Mouse (Mus musculus) limb, embryonic 10.5 days (tissue): ENCODE results near the gene Dhrs4. TPM values are rescaled to one million over a fixed set of nuclear protein-coding genes. Genes with fewer than 3 reads are reported as not detected.

ENCODE experiments used
- DNase-seq: peaks from one replicate; pipeline ENCODE4 v3.0.0-alpha.2; 2017; ENCODE audit warnings: low spot score
- H3K27ac ChIP-seq: fragments of 300-500 bp; sonication (generic); 2 replicates; pipeline ENCODE4 v1.5.1; 2016; ENCODE audit warnings: mild to moderate bottlenecking
- H3K27me3 ChIP-seq: fragments of 300-500 bp; sonication (generic); 2 replicates; pipeline ENCODE4 v1.6.1; 2016; ENCODE audit warnings: low read depth, mild to moderate bottlenecking; ENCODE audit not compliant: poor library complexity, severe bottlenecking
- H3K36me3 ChIP-seq: fragments of 300-500 bp; sonication (generic); 2 replicates; pipeline ENCODE4 v1.6.1; 2016; ENCODE audit warnings: mild to moderate bottlenecking, moderate library complexity
- H3K4me1 ChIP-seq: fragments of 300-500 bp; sonication (generic); 2 replicates; pipeline ENCODE4 v1.6.1; 2016
- H3K4me3 ChIP-seq: fragments of 300-500 bp; sonication (generic); 2 replicates; pipeline ENCODE4 v1.5.1; 2016; ENCODE audit warnings: mild to moderate bottlenecking, moderate library complexity
- H3K9me3 ChIP-seq: fragments of 300-500 bp; sonication (generic); replicated peaks from 2 replicates; pipeline ENCODE4 v1.6.1; 2016; ENCODE audit warnings: mild to moderate bottlenecking
- WGBS: fragments of 180-500 bp; shearing (Covaris S2); methylation state at CpG from one replicate; pipeline ENCODE4 v1.1.7; 2016; 5-methylcytosine and 5-hydroxymethylcytosine counted together
- polyA plus RNA-seq: library from polyadenylated mRNA; unstranded; fragments of >200 nt; fragmentation: Nextera tagmentation; extraction: Ambion mirVana; gene quantifications from 2 replicates; pipeline ENCODE4 v1.2.1, GENCODE M21; 2016

Dhrs4 gene
- polyA plus RNA-seq, 1 experiment from 2014 or later: 83.2 TPM

GRCm38 (mm10) chr14:55467108-55467507, 11.4 kb upstream of the Dhrs4 start:
- DNase-seq: no peak
- H3K27ac ChIP-seq: no peak overlapping the region
- 77% methylated on average over 7 of the region's 7 CpGs for WGBS
- no peak overlapping the region for H3K4me3 ChIP-seq
- no peaks in the 10 kb centered on the region for H3K9me3 ChIP-seq
- peaks cover 7% of the 10 kb centered on the region for H3K4me1 ChIP-seq
- no peaks in the 10 kb centered on the region for H3K27me3 ChIP-seq
- H3K36me3 ChIP-seq: no peaks in the 10 kb centered on the region

GRCm38 (mm10) chr14:55468301-55468741, 10.2 kb upstream of the Dhrs4 start:
- Histone ChIP-seq H3K9me3 (no peaks in the 10 kb centered on the region), H3K4me1 (peaks cover 7% of the 10 kb centered on the region), H3K4me3 (no peak overlapping the region), H3K27ac (no peak overlapping the region), H3K27me3 (no peaks in the 10 kb centered on the region), H3K36me3 (no peaks in the 10 kb centered on the region)
- DNase-seq: no peak
- 86% methylated on average over 2 of the region's 2 CpGs for WGBS

DNA sequence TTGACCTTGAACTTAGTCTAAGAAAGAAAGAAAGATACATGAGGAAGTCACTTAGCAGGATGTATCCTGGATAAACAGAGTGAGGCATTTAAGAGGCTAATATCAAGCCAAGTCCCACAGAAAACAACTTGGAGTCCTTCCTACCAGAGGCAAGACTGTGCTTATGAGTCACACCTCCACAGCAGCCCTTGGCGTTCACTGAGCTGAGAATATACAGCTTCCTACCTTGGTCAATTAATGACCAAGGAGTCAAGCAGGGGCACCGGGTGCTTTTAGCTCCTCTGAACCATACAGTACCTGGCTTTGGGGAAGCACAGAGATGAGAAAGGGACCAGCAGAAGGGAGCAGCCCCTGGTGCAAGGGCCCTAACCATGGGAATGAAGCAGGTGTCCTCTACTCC, 9.5 kb upstream of the Dhrs4 start:
- Histone ChIP-seq H3K9me3 (no peaks in the 10 kb centered on the region), H3K36me3 (no peaks in the 10 kb centered on the region), H3K4me3 (no peak overlapping the region), H3K4me1 (peaks cover 7% of the 10 kb centered on the region), H3K27ac (no peak overlapping the region), H3K27me3 (no peaks in the 10 kb centered on the region)
- DNase-seq: no peak
- WGBS: 80% methylated on average over 2 of the region's 2 CpGs

- H3K9me3 ChIP-seq: no peaks in the 10 kb centered on the region
- 86% methylated on average over 6 of the region's 6 CpGs for WGBS
- DNase-seq: no peak
Measured at GRCm38 (mm10) chr14:55469821-55470220, 8.7 kb upstream of the Dhrs4 start.

DNA sequence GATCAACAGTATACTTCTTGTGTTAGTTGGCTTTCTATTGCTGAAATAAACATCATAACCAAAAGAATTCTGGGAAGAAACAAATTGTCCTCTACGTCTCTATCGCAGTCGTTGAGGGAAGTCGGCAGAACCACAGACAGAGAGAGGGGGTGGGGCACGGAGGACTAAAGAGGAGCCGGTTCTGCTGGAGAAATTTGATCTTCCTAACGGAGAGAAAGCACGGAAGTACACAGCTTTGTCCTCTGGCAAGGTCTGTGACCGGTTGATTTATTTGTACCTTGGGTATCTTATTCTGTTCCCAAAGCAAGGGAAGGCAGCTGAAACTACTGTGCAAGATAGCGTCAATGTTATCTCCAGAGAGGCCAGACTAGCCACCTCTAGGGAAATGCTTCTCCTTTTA, 7.8 kb upstream of the Dhrs4 start:
- DNase-seq: no peak
- Histone ChIP-seq H3K9me3 (no peaks in the 10 kb centered on the region), H3K4me1 (peaks cover 7% of the 10 kb centered on the region), H3K27me3 (no peaks in the 10 kb centered on the region), H3K4me3 (no peak overlapping the region), H3K27ac (no peak overlapping the region), H3K36me3 (no peaks in the 10 kb centered on the region)
- WGBS: 11% methylated on average over 10 of the region's 10 CpGs

More at GRCm38 (mm10) chr14:55469821-55470220, 8.7 kb upstream of the Dhrs4 start:
- Histone ChIP-seq H3K27me3 (no peaks in the 10 kb centered on the region), H3K36me3 (no peaks in the 10 kb centered on the region), H3K27ac (no peak overlapping the region), H3K4me1 (peaks cover 7% of the 10 kb centered on the region), H3K4me3 (no peak overlapping the region)

- Histone ChIP-seq H3K27ac (no peak overlapping the region), H3K9me3 (no peaks in the 10 kb centered on the region), H3K36me3 (peaks cover 5% of the 10 kb centered on the region), H3K4me3 (no peak overlapping the region), H3K27me3 (no peaks in the 10 kb centered on the region), H3K4me1 (peaks cover 19% of the 10 kb centered on the region)
- no peak for DNase-seq
- WGBS: 66% methylated on average over 2 of the region's 2 CpGs
Measured at GRCm38 (mm10) chr14:55475654-55476053, 2.9 kb upstream of the Dhrs4 start.

DNA sequence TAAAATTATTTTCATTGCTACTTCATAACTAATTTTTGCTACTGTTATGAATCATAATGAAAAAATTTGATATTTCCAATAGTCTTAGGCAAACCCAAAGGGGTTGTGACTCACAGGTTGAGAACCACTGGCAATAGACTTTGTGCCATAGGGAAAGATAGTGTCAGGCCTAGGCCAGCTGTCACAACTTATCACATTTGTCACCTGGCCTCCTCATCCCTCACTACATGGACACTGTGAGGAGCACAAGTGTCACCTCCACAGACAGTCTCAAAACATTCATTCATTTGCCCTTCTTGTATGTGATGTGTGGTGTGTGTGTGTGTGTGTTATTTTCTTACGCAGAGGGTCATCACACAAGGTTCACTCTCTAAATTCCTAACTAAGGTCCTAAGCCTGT, 1.1 kb upstream of the Dhrs4 start:
- no peaks in the 10 kb centered on the region for H3K27me3 ChIP-seq
- H3K27ac ChIP-seq: no peak overlapping the region
- no peak overlapping the region for H3K4me3 ChIP-seq
- H3K4me1 ChIP-seq: peaks cover 15% of the 10 kb centered on the region
- peaks cover 17% of the 10 kb centered on the region for H3K36me3 ChIP-seq
- 96% methylated on average over 1 of the region's 1 CpGs for WGBS
- no peaks in the 10 kb centered on the region for H3K9me3 ChIP-seq
- DNase-seq: no peak

DNA sequence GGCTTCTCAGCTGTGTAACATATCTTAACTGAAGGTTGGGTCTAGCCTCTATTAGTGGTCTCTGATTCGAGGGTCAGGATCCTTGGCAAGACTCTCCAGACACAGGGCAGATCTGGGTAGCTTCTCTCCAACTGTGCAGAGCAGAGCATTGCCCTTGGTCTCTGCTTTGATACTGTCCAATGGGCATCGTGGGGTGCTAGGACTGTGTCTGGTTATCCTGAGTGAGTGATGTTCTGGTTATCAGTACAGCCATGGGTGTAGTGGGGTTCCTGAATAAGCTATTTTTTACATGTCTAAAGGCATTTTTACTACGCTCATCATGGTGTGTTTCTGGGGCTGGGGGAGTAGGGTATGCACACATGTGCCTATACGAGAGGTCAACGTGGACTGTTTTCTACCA, 729 bp upstream of the Dhrs4 start:
- H3K27me3 ChIP-seq: no peaks in the 10 kb centered on the region
- H3K4me1 ChIP-seq: peaks cover 15% of the 10 kb centered on the region
- H3K36me3 ChIP-seq: peaks cover 17% of the 10 kb centered on the region
- DNase-seq: no peak
- H3K4me3 ChIP-seq: no peak overlapping the region; the same call in 1 of the 2 replicates
- no peak overlapping the region for H3K27ac ChIP-seq
- H3K9me3 ChIP-seq: no peaks in the 10 kb centered on the region
- 89% methylated on average over 5 of the region's 5 CpGs for WGBS

GRCm38 (mm10) chr14:55479629-55480028, 1.1 kb downstream of the Dhrs4 start:
- Histone ChIP-seq H3K27me3 (no peaks in the 10 kb centered on the region), H3K4me3 (peak overlapping the region; percentile 71; the same call in 1 of the 2 replicates), H3K27ac (no peak overlapping the region), H3K4me1 (peaks cover 15% of the 10 kb centered on the region), H3K36me3 (peaks cover 17% of the 10 kb centered on the region), H3K9me3 (no peaks in the 10 kb centered on the region)
- WGBS: 91% methylated on average over 10 of the region's 10 CpGs
- DNase-seq: no peak

GRCm38 (mm10) chr14:55484430-55485085, 6.0 kb downstream of the Dhrs4 start:
- H3K27me3 ChIP-seq: no peaks in the 10 kb centered on the region
- no peak overlapping the region for H3K4me3 ChIP-seq
- H3K27ac ChIP-seq: no peak overlapping the region
- 0 out of 2 replicates have a peak, but pooled peaks cover 5% of the 10 kb centered on the region for H3K4me1 ChIP-seq
- WGBS: 79% methylated on average over 5 of the region's 5 CpGs
- DNase-seq: no peak
- H3K9me3 ChIP-seq: no peaks in the 10 kb centered on the region
- peaks cover 46% of the 10 kb centered on the region for H3K36me3 ChIP-seq

DNA sequence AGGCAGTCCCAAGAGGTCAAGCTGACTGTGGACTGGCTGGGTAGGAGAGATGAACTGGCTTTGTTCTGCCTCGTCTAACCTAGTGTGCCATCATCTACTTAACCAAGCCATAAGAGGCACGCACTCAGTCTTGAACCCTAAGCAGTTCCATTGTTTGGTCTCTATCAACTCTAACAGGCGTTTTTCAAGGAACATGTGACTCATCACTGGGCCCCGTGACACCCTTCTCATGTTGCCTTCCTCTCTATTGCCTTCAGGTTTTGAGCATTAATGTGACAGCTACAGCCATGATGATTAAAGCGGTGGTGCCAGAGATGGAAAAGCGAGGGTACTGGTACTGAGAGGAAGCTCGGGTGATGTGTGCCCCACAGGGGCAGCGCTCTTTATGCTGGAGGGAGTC, 8.3 kb downstream of the Dhrs4 start:
- DNase-seq: no peak
- Histone ChIP-seq H3K36me3 (peaks cover 30% of the 10 kb centered on the region), H3K27me3 (no peaks in the 10 kb centered on the region), H3K4me1 (peaks cover 17% of the 10 kb centered on the region), H3K27ac (no peak overlapping the region), H3K9me3 (no peaks in the 10 kb centered on the region), H3K4me3 (no peak overlapping the region)
- WGBS: 89% methylated on average over 8 of the region's 8 CpGs

GRCm38 (mm10) chr14:55490361-55491201, 12.0 kb downstream of the Dhrs4 start, which contains the start of gene Carmil3:
TSS of gene Carmil3 (plus strand) at chr14:55490651.
- 1% methylated on average over 68 of the region's 68 CpGs for WGBS
- Histone ChIP-seq H3K27ac (peak within 1 kb of the TSS; percentile 88), H3K36me3 (peaks cover 31% of the 10 kb centered on the region), H3K27me3 (no peaks in the 10 kb centered on the region), H3K4me3 (peak within 1 kb of the TSS; percentile 83), H3K4me1 (peaks cover 26% of the 10 kb centered on the region), H3K9me3 (no peaks in the 10 kb centered on the region)
- peak; percentile 82 for DNase-seq

DNA sequence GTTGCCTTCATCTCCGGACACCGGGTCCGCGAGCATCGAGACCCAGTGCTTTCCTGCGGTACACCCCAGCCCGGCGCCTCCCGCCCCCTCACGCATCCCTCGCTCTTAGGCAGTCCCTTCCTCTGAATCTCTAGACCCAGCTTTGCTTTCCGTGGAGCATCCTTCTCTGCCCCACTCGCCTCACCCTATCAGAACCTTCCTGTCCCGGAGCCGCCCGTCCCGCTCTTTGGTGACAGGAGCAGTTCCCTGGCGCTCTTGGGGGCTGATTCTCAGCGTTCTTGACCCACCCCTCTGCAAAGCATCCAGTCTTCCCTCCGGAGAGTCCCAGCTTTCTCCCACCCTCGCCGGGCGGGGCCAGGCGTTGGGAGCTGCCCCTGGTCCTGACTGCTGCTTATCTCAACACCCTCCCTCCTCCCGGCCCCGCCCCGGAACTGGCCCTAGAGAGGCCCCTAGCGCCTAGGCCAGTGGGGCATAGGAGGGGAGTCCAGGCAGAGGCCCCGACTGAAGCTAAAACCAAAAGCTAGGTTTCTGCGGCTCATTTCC, 12.8 kb downstream of the Dhrs4 start:
- DNase-seq: peak; percentile 86
- peak overlapping the region; percentile 88 for H3K27ac ChIP-seq
- WGBS: under 1% methylated on average over 30 of the region's 30 CpGs
- H3K4me1 ChIP-seq: peaks cover 26% of the 10 kb centered on the region
- H3K4me3 ChIP-seq: peak overlapping the region; percentile 83
- H3K9me3 ChIP-seq: no peaks in the 10 kb centered on the region
- no peaks in the 10 kb centered on the region for H3K27me3 ChIP-seq
- H3K36me3 ChIP-seq: peaks cover 24% of the 10 kb centered on the region
